Mouse (Mus musculus) brown adipose tissue, adult 24 weeks (tissue): ENCODE data around the gene Cacna2d3. TPM values are rescaled to one million over a fixed set of nuclear protein-coding genes. Genes with fewer than 3 reads are reported as not detected.

Experiments used
- H3K27ac ChIP-seq: fragments of 200-500 bp; replicated peaks from 2 replicates; pipeline ENCODE4 v1.5.1; 2012; ENCODE audit warnings: low read depth, mild to moderate bottlenecking, low read length
- H3K4me1 ChIP-seq: fragments of 200-500 bp; 2 replicates; pipeline ENCODE4 v1.6.1; 2012; ENCODE audit warnings: low read length, mixed read lengths; ENCODE audit not compliant: control insufficient read depth, insufficient read depth, insufficient read length
- H3K4me3 ChIP-seq: fragments of 200-500 bp; 2 replicates; pipeline ENCODE4 v1.5.1; 2012; ENCODE audit warnings: low read depth, mild to moderate bottlenecking, low read length, moderate library complexity; ENCODE audit not compliant: insufficient read depth
- polyA plus RNA-seq: library from polyadenylated mRNA; stranded (reverse); fragments of >200 nt; gene quantifications from 2 replicates; pipeline ENCODE4 v1.2.4, GENCODE M21; 2012; ENCODE audit not compliant: missing spikeins, insufficient read depth, insufficient read length

Gene Cacna2d3
- polyA plus RNA-seq, 1 experiment: not detected

DNA sequence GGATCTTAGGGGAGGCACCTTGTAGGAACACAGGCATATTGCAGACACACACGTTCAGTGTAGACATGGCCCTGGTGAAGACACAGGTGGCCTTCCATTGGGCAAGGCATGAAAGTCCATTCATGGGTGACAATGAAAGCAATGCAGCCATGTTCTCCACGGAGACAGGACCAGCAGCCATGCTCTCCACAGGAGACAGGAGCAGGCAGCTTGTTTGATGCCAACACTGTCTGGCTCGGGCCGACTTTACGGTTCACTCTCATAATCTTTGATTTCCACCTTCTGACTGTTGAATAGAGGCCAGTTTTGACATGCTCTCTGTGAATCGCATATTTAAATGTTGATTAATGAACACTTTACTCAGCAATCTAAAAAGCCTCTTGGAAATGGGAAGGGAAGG is 610.0 kb downstream of the Cacna2d3 start:
- Histone ChIP-seq H3K4me3 (no peak overlapping the region), H3K4me1 (no peaks in the 10 kb centered on the region), H3K27ac (no peak overlapping the region)

DNA sequence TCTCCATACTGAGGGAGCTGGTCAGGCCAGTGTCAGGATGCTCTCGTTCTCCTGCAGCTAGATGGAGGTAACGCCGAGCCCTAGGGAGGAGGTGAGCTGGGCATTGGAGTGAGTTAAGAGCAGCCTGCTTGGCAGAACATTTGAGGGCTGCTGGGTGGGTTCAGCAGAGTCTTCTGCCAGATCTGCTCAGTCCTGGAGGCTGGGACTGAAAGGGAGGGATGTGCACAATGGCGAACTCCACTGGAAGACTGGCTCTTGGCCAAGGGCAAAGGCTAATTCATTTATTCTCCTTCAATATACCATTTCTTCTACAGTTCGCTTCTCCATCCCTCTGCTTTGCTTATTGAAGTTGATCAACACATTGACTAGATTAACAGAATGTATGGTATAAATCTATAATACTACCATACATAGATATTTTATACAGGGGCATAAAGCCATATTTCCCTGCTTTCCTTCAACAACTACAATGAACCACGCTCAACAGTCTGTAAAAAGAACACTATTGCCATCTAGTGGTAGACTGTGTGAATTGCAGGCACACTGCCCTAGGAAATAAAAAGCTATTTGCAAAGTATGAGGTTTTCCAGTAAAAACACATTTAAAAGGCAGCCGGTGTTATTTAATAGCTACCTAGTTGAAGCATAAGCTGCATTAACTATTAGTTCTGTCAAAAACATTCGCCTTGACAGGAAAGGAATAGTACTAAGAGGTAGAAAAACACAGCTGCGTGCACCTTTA is 611.1 kb downstream of the Cacna2d3 start:
- no peak overlapping the region for H3K4me3 ChIP-seq
- H3K4me1 ChIP-seq: no peaks in the 10 kb centered on the region
- no peak overlapping the region for H3K27ac ChIP-seq

DNA sequence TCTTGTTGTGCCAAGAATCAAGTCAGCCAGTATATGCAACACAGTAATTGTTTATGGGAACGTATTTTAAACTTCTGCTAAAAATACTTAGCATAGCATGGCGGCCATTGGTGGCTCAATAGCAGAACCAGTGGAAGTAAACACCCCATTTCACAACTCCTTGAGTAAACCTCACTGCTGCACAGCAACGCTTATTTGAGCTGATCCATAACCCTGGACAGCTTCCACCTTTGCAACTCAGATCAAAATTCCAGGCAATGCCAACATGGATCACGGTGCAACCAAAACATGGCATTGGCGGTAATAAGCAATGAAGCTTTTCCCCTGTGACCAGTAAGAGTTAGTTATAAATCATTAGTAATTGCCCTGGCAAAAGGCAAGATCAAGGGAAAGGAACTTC is 614.2 kb downstream of the Cacna2d3 start:
- no peaks in the 10 kb centered on the region for H3K4me1 ChIP-seq
- no peak overlapping the region for H3K4me3 ChIP-seq
- no peak overlapping the region for H3K27ac ChIP-seq

DNA sequence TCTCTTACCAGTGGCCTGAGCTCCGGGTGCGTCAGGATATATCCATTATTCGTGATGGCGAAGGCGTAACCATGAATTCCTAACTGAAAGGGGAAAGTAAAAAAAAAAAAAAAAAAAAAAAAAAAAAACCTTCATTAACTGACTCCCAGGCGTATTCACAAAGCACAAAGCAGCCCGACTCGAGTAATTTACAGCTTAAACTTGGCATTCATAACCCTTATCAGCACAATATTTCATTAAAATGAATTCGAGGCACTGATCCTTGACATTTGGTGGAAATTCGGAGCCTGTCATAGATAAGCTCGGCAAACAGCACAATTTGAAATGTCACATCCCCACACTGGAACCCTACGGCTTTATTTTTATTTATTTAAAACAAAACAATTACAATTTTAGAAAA is 623.9 kb downstream of the Cacna2d3 start:
- Histone ChIP-seq H3K4me3 (no peak overlapping the region), H3K27ac (no peak overlapping the region), H3K4me1 (no peaks in the 10 kb centered on the region)

DNA sequence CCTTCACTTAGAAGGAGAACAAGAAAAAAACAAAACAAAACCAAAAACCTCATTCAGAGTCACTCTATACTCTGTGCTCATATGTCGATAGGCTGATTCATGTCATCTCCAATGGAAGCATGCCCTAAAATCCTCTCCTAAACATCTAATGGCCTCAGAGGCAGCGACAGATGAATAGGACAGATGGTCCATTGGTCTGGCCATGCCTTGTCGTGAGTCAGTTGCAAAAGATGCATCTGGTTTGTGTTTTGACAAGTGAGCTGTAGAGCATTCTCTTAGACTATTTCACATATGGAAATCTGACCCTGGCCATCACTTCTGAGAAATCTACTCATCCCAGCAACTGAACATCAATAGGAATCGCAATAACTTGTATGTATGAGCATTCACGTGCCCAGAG is 626.2 kb downstream of the Cacna2d3 start:
- H3K4me3 ChIP-seq: no peak overlapping the region
- no peaks in the 10 kb centered on the region for H3K4me1 ChIP-seq
- H3K27ac ChIP-seq: no peak overlapping the region

DNA sequence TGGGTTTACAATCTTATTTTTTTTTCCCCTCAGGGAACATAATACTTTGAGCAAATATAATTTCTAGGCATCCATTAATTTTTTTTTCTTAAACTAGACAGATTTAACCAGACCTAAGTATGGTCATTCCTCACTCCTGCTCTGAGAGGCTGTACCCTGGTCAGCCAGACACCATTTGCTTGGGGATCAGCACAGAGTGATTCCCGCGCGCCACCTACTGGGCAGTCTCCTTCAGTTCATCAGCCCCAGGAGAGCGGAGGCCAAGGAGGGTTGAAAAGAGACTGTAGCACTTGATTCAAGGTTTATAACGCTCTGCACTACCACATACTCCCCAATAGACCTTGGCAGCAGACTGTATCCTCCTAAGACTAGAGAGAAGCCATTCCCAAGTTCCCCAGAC is 631.6 kb downstream of the Cacna2d3 start:
- no peak overlapping the region for H3K27ac ChIP-seq
- no peak overlapping the region for H3K4me3 ChIP-seq
- H3K4me1 ChIP-seq: no peaks in the 10 kb centered on the region

DNA sequence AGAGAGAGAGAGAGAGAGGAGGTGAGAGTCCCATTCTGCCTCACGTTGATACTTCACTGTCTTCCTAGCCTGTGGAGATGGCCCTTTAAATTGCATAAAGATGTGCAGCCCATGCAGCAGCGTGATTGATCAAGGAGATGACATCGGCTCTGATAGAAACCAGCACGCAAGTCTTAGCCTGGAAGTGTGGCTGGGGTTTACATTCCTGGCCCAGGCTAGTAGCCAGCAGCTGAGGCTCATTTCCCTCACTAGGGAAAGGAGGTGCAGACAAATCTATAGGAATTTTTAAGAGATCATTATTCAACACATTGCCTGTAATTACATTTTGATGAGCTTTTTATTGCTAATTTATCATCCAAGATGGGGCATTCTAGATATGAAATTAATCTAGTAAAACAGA is 635.1 kb downstream of the Cacna2d3 start:
- Histone ChIP-seq H3K4me1 (no peaks in the 10 kb centered on the region), H3K27ac (no peak overlapping the region), H3K4me3 (no peak overlapping the region)

DNA sequence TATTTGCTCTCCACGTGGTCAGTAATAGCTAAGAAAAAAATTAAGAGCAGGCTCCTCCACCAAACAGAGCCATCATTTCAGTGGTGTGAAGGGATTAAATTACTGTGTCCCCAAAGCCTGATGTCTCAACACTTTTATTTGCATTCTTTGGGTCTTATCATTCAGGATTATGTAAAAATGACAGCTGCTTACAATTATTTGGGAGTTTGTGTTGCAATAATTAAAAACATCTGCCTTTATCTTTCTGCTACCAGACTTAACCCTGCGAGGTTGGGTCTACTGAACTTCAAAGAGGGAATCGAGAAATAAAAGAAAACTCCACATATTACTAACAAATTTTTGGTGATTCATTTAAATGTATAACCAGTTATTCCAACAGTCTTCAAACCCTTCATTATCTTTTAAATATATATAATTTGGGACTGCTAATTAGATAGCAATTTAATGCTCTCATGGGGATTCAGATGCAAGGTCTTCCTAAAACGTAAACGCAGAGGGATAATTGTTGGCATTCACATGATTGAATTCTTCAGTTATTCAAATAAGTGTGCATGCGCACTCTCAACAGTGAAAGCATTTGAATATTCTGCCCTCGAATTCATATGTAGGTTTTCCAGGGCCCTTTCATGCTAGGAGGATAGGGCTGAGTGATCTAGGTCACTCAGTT is 636.0 kb downstream of the Cacna2d3 start:
- Histone ChIP-seq H3K4me3 (no peak overlapping the region), H3K27ac (no peak overlapping the region)

DNA sequence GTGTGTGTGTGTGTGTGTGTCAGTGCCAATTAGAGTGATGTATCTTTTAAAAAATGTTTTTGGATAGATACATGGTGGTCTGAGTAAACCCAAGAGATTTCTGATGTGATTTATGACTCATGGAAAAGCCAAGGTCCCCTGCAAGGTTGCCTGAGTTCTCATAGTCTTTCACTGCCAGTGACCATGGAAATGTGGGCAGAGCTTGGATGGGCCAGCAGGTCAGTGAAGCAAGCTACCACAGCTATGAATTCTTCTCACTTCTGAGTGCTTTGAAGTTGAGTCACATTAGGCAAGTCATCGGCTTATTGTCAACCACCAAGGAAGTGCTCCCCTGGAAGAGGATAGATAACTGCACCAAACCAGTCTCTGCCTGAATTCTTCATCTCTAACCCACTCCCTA is 639.5 kb downstream of the Cacna2d3 start:
- Histone ChIP-seq H3K4me1 (no peaks in the 10 kb centered on the region), H3K4me3 (no peak overlapping the region), H3K27ac (no peak overlapping the region)

More for the DNA sequence above, 636.0 kb downstream of the Cacna2d3 start:
- H3K4me1 ChIP-seq: no peaks in the 10 kb centered on the region

DNA sequence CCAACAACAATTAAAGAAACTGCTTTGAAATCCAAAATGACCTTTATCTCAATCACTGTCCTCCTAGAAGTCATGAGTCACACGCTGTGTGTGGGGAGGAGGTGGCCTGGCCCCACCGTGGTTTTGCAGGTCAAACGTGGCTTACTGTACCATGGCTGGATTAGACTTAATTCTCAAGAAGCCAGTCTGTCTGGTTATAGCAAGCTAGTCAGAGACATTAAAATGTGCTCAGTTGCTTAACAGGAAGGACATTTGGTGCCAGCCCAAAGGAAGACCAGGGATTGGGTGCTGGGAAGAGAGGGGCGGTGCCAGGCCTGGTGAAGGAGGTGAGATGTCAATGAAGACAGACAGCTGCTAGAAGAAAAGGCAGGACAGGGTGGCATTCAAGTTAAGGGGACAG is 641.0 kb downstream of the Cacna2d3 start:
- Histone ChIP-seq H3K4me3 (no peak overlapping the region), H3K27ac (peak overlapping the region; percentile 86), H3K4me1 (no peaks in the 10 kb centered on the region)

DNA sequence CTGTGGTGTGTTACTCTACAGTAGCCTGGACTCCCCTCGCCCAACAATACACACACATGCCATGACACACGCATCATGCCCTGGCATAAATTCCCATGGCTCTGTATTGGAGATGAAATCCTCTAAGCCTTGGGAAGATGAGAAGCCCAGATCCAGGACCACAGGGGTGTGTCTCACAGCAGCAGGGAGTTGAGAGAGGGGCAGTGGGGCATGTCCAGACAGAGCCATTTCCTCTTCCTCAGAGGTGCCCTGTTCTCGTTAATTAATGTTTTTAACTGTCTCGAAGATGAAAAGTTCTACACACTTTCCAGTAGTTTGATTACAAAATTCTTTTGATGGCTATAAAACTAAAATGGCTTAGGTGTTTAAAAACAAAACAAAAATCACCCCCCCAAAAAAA is 641.4 kb downstream of the Cacna2d3 start:
- Histone ChIP-seq H3K4me3 (no peak overlapping the region), H3K27ac (no peak overlapping the region), H3K4me1 (no peaks in the 10 kb centered on the region)

DNA sequence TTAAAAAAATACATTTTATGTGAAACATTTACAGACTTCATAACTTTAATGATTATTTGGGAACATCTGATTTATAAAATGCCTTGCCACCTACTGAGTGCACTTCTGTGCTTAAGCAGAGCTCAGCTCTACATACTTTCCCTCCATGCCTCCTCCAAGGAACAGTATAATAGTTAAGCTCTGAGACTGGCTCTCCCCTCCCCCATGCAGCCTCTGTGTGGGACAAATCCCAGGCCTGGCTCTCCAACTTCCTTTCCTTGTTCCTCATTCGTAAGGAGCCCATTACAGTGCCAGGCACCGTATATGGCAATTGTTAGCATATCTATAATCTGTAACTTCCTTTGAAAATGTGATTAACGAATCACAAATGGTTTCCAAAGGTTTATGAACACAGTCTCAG is 644.2 kb downstream of the Cacna2d3 start:
- Histone ChIP-seq H3K4me3 (no peak overlapping the region), H3K27ac (no peak overlapping the region), H3K4me1 (no peaks in the 10 kb centered on the region)

DNA sequence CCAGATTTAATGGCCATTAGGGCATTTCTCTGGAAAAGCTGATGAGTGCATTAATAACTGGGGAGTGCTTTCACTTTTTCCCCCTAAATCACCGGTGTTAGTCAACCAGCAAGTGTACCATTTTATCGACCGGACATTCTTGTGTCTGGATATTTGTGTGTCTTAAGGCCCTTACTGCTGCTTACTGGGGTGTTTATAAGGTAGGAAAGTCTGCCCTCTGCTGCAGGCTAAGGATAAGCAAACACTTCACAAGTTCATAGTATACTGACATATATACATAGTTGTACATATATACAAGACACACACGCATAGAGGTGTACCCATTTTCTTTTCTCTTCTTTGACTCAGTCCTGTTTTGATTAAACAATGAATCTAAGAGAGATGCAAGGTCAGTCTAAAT is 647.9 kb downstream of the Cacna2d3 start:
- H3K4me3 ChIP-seq: no peak overlapping the region
- H3K4me1 ChIP-seq: no peaks in the 10 kb centered on the region
- no peak overlapping the region for H3K27ac ChIP-seq

DNA sequence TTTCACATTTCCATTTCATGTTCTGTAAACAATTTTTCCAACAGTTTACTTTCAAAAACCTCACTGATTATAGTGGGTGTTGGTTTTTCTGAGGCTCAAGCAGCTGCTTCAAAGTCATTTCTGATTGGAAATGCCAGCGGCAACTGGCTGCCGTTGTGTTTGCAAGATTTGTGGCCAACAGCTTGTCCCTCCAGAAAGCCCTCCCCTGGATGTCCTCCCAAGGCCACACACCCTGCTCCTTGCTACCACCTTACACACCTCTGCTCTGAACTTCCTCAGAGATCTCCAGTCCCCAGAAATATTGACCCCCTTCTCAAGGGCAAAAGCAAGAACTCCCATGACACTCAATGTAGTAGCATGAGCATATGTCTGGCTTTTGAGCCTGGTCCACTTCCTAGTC is 659.0 kb downstream of the Cacna2d3 start:
- Histone ChIP-seq H3K4me1 (no peaks in the 10 kb centered on the region), H3K4me3 (no peak overlapping the region), H3K27ac (no peak overlapping the region)

DNA sequence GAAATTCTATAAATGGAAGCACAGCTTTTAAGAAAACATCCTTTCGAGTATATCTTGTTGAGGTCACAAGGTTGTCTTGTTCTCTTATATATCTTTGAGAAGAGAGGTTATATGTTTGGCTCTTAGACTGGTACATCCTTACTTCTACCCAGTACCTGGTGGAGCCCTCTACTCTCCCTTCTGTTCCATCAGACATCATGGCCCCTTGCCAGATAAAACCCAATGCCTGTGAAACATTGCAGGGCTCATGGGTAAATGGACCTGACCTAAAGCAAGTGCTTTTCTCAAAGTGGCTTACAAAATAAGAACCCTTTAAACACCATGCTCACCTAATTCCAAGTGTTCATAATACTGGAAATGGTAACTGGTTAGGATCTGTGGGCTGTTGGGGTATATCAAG is 660.2 kb downstream of the Cacna2d3 start:
- H3K4me3 ChIP-seq: no peak overlapping the region
- H3K4me1 ChIP-seq: no peaks in the 10 kb centered on the region
- H3K27ac ChIP-seq: no peak overlapping the region

DNA sequence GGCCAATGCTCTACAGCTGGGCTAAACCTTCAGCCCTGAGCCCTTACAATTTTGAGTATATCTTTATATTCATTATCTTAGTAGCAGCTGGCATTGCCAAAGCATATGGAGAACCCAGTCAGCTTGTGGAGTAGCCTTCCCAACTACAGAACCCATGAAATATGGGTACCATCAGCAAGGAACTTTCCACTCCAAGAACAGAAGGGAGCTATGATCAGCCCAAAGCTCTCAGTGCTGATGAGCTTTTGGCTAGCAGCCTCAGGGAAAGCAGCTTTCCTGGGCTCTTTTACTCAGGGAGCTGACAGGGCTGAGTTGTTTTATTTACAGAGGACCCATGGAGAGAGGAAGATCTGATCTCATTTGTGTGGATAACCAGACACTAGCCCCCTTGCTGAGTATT is 661.0 kb downstream of the Cacna2d3 start:
- Histone ChIP-seq H3K4me1 (no peaks in the 10 kb centered on the region), H3K4me3 (no peak overlapping the region), H3K27ac (no peak overlapping the region)
